18 mouse cellular contexts compared by ENCODE assay signal in the genomic region with DNA sequence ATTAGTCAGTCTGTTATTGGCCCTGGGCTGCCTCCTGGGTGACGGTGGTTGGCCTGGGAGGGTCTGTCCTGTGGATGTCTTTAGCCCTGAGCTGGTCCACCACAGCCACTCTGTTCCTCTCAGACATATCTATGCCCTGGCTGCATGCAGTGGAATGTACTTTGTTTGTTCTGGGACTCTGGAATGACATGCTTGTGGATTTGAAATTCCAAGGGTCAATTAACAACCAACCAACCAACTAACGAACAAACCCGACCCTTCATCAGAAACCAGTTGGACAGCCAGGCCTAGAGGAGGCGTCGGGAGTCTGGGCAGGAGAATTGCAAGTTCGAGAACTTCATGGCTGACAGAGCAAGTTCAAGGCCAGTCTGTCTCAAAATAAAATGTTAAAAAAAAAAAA. TPM values are rescaled to one million over a fixed set of nuclear protein-coding genes. Genes with fewer than 3 reads are reported as not detected.
A peak's percentile ranks its signal among the peaks of the same experiment; 100 is the strongest.
DNase-seq lines count a peak whose midpoint lies in the region; ATAC-seq and TF ChIP-seq lines count a peak whose summit lies in the region.
"Had no signal": no experiment of that assay in that cellular context is flagged by ENCODE, and none has a peak within 500 bp of the region (broad histone marks: within the 10 kb centered on the region; RNA-seq: fewer than 3 reads in every experiment).

No protein-coding gene starts in this region.

- 55% methylated on average over 6 of the region's 6 CpGs for WGBS in lung, embryonic 16.5 days
- 20% methylated on average over 6 of the region's 6 CpGs for WGBS in kidney, adult 2 months
- 44% methylated on average over 6 of the region's 6 CpGs for WGBS in kidney, postnatal 0 days

- H3K9me3 ChIP-seq in lung, embryonic 16.5 days (ENCODE audit: control insufficient read depth, low read length) = no peaks in the 10 kb centered on the region
- H3K9me3 ChIP-seq in kidney, postnatal 0 days (replicated peaks; ENCODE audit: low read length) = no peaks in the 10 kb centered on the region
- H3K9me3 ChIP-seq: forebrain, embryonic 12.5 days; liver, embryonic 12.5 days had no signal

- H3K4me3 ChIP-seq in lung, embryonic 16.5 days (ENCODE audit: low read length) = no peak overlapping the region
- no peak overlapping the region for H3K4me3 ChIP-seq in kidney, adult 2 months (ENCODE audit: insufficient read depth, low read depth, low read length)
- H3K4me3 ChIP-seq in kidney, postnatal 0 days (replicated peaks; ENCODE audit: low read depth, low read length) = no peak overlapping the region
- H3K4me3 ChIP-seq: forebrain, embryonic 12.5 days; heart, adult 2 months; liver, embryonic 12.5 days had no signal

- no peak overlapping the region for H3K4me2 ChIP-seq in lung, embryonic 16.5 days (ENCODE audit: low read depth, low read length)
- H3K4me2 ChIP-seq in kidney, postnatal 0 days (ENCODE audit: low read length) = no peak overlapping the region
- H3K4me2 ChIP-seq: forebrain, embryonic 12.5 days; liver, embryonic 12.5 days had no signal

- H3K36me3 ChIP-seq in lung, embryonic 16.5 days (ENCODE audit: control insufficient read depth, insufficient read depth, low read length) = no peaks in the 10 kb centered on the region; the same call in 1 of the 2 replicates
- H3K36me3 ChIP-seq in kidney, adult 2 months (ENCODE audit: control insufficient read depth, insufficient read depth, low read length) = no peaks in the 10 kb centered on the region
- 0 out of 2 replicates have a peak, but pooled peaks cover 3% of the 10 kb centered on the region for H3K36me3 ChIP-seq in kidney, postnatal 0 days (ENCODE audit: insufficient read depth, low read length)
- H3K36me3 ChIP-seq: forebrain, embryonic 12.5 days had no signal

- no peak overlapping the region for H3K9ac ChIP-seq in lung, embryonic 16.5 days (ENCODE audit: low read length)
- no peak overlapping the region for H3K9ac ChIP-seq in kidney, postnatal 0 days (ENCODE audit: low read depth, low read length)
- H3K9ac ChIP-seq: forebrain, embryonic 12.5 days; liver, embryonic 12.5 days had no signal

- DNase-seq in lung, postnatal 14 days = no peak
- DNase-seq in kidney, adult 2 months = peak; percentile 86
- DNase-seq in kidney, postnatal 0 days (ENCODE audit: low spot score) = peak; percentile 56
- no peak for DNase-seq in gastrocnemius, postnatal 25 days
- DNase-seq in embryo, embryonic 10.5 days (ENCODE audit: low spot score) = no peak
- DNase-seq in spleen, adult 18-20 months = no peak
- DNase-seq: adrenal gland, postnatal 14 days; cerebellum, adult 11-12 months; gastrocnemius, postnatal 10 days; heart, adult 2 months; left cerebral cortex, postnatal 4 days; right cerebral cortex, postnatal 14 days; thymus, adult 2 months had no signal

- peaks cover 7% of the 10 kb centered on the region for H3K4me1 ChIP-seq in lung, embryonic 16.5 days (replicated peaks; ENCODE audit: control insufficient read depth, insufficient read depth, low read length)
- H3K4me1 ChIP-seq in kidney, adult 2 months (ENCODE audit: control insufficient read depth, insufficient read depth, low read length) = peaks cover 51% of the 10 kb centered on the region
- peaks cover 16% of the 10 kb centered on the region; the same call in 1 of the 2 replicates for H3K4me1 ChIP-seq in kidney, postnatal 0 days (replicated peaks; ENCODE audit: insufficient read depth, low read length)

- ATAC-seq in lung, embryonic 16.5 days (ENCODE audit: low read depth) = peak; percentile 49
- ATAC-seq in kidney, postnatal 0 days (replicated peaks; ENCODE audit: low FRiP score, low read depth) = no peak
- ATAC-seq: activated CD4-positive, CD25-positive, alpha-beta regulatory T cell, adult 4 months; hindbrain, embryonic 16.5 days; liver, embryonic 12.5 days had no signal

- no peaks in the 10 kb centered on the region for H3K27me3 ChIP-seq in lung, embryonic 16.5 days (ENCODE audit: control insufficient read depth, insufficient read depth, low read depth, low read length)
- H3K27me3 ChIP-seq in kidney, adult 2 months (replicated peaks; ENCODE audit: control insufficient read depth, insufficient read depth, low read length) = no peaks in the 10 kb centered on the region
- H3K27me3 ChIP-seq in kidney, postnatal 0 days (ENCODE audit: insufficient read depth, low read length) = no peaks in the 10 kb centered on the region
- H3K27me3 ChIP-seq: forebrain, embryonic 12.5 days; liver, embryonic 12.5 days had no signal

- no peak for TF ChIP-seq CTCF in kidney, adult 2 months (conservative IDR thresholded peaks at IDR 0.05; ENCODE audit: insufficient read depth, insufficient read length, low read depth, low read length)
- TF ChIP-seq CTCF in kidney, postnatal 0 days (IDR thresholded peaks at IDR 0.05; ENCODE audit: low read depth) = peak; percentile 1; the same call in 1 of the 2 replicates

- no peak overlapping the region for H3K27ac ChIP-seq in lung, embryonic 16.5 days (ENCODE audit: low read length)
- peak overlapping the region; percentile 81 for H3K27ac ChIP-seq in kidney, adult 2 months (ENCODE audit: insufficient read depth, low read depth, low read length)
- peak overlapping the region; percentile 77 for H3K27ac ChIP-seq in kidney, postnatal 0 days
- H3K27ac ChIP-seq: forebrain, embryonic 12.5 days; heart, adult 2 months; liver, embryonic 12.5 days had no signal

- TF ChIP-seq POLR2A in kidney, adult 2 months (IDR thresholded peaks at IDR 0.05; ENCODE audit: low read depth, low read length) = no peak

RNA-seq across cellular contexts. Expression of a gene that starts 5.4 kb away (rescaled TPM):
- polyA plus RNA-seq in lung, embryonic 16.5 days (2015; fragmentation: Nextera tagmentation; extraction: Ambion mirVana) = 67.3 and 69.5 TPM in 2 replicates
- polyA plus RNA-seq in kidney, adult 2 months (2012; rRNA removed) = 299 and 326 TPM in 2 replicates
- polyA plus RNA-seq in kidney, postnatal 0 days (2015; fragmentation: Nextera tagmentation; extraction: Ambion mirVana) = 150 and 172 TPM in 2 replicates
- 10 to 100 TPM; 26.0 to 27.1 TPM for total RNA-seq in gastrocnemius, postnatal 25 days (2021)

Comparison
In these comparisons a context has a peak if more than half of its experiments do, and no peak if none do; other contexts are left out.
1. DNase-seq: peak in kidney, adult 2 months (single experiment) and kidney, postnatal 0 days (single experiment); none in lung, postnatal 14 days (single experiment), gastrocnemius, postnatal 25 days (single experiment), embryo, embryonic 10.5 days (single experiment) and spleen, adult 18-20 months (0 of 2).